Mouse (Mus musculus) embryonic facial prominence, embryonic 12.5 days (tissue): ENCODE results near the gene Gm20538. TPM values are rescaled to one million over a fixed set of nuclear protein-coding genes. Genes with fewer than 3 reads are reported as not detected.

Source experiments
- ATAC-seq: fragments of 200-750 bp; cut with Nextera tagmentation; 2 replicates; pipeline ENCODE4 v1.8.0; 2017; ENCODE audit not compliant: insufficient number of reproducible peaks, insufficient read depth, low FRiP score, low TSS enrichment
- H3K27ac ChIP-seq: fragments of 300-500 bp; sonication (generic); 2 replicates; pipeline ENCODE4 v1.5.1; 2016; ENCODE audit warnings: mild to moderate bottlenecking
- H3K27me3 ChIP-seq: fragments of 300-500 bp; sonication (generic); 2 replicates; pipeline ENCODE4 v1.6.1; 2016; ENCODE audit warnings: mild to moderate bottlenecking, moderate library complexity
- H3K36me3 ChIP-seq: fragments of 300-500 bp; sonication (generic); 2 replicates; pipeline ENCODE4 v1.6.1; 2016; ENCODE audit warnings: mild to moderate bottlenecking
- H3K4me1 ChIP-seq: fragments of 300-500 bp; sonication (generic); 2 replicates; pipeline ENCODE4 v1.6.1; 2016
- H3K4me2 ChIP-seq: fragments of 300-500 bp; sonication (generic); replicated peaks from 2 replicates; pipeline ENCODE4 v1.6.1; 2016; ENCODE audit warnings: mild to moderate bottlenecking, moderate library complexity
- H3K4me3 ChIP-seq: fragments of 300-500 bp; sonication (generic); 2 replicates; pipeline ENCODE4 v1.5.1; 2016; ENCODE audit warnings: mild to moderate bottlenecking
- H3K9ac ChIP-seq: fragments of 300-500 bp; sonication (generic); 2 replicates; pipeline ENCODE4 v1.6.1; 2016; ENCODE audit warnings: mild to moderate bottlenecking, moderate library complexity
- H3K9me3 ChIP-seq: fragments of 300-500 bp; sonication (generic); 2 replicates; pipeline ENCODE4 v1.6.1; 2016; ENCODE audit warnings: mild to moderate bottlenecking, moderate library complexity
- WGBS: fragments of 180-500 bp; shearing (Covaris S2); methylation state at CpG from one replicate; pipeline ENCODE4 v1.1.7; 2016; 5-methylcytosine and 5-hydroxymethylcytosine counted together
- polyA plus RNA-seq: library from polyadenylated mRNA; unstranded; fragments of >200 nt; fragmentation: Nextera tagmentation; extraction: Ambion mirVana; gene quantifications from 2 replicates; pipeline ENCODE4 v1.2.1, GENCODE M21; 2016

Gm20538 gene
- not detected in 2 replicates for polyA plus RNA-seq

GRCm38 (mm10) chr19:44552731-44553130, at the start of gene Gm20538:
TSS of gene Gm20538 (minus strand) at chr19:44552831.
- Histone ChIP-seq H3K27me3 (no peaks in the 10 kb centered on the region), H3K4me3 (no peak within 1 kb of the TSS), H3K27ac (no peak within 1 kb of the TSS), H3K4me2 (no peak within 1 kb of the TSS), H3K9ac (no peak within 1 kb of the TSS), H3K9me3 (no peaks in the 10 kb centered on the region), H3K4me1 (peaks cover 7% of the 10 kb centered on the region), H3K36me3 (peaks cover 57% of the 10 kb centered on the region)
- 95% methylated on average over 4 of the region's 4 CpGs for WGBS
- ATAC-seq, result no peak

DNA sequence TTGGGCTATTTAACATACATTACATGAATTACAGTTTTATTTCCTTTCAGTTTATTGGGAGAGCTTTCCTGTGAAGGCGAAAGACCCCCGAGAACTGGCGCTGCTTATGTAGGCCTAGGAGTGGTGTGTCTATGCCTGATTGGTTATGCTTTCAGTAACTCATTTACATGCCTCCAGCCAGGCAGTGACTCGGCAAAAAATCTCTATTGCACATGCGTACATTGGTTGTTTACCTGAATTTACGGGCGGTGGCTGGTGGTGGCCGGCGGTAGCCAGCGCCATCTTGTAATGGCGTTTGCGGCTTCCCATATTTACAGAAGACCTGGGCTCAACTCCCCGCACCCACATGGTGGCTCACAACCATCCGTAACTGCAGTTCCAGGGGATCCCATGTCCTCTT, 41.5 kb upstream of the Gm20538 start:
- no peak overlapping the region for H3K4me2 ChIP-seq
- no peaks in the 10 kb centered on the region for H3K36me3 ChIP-seq
- 94% methylated on average over 14 of the region's 14 CpGs for WGBS
- no peak for ATAC-seq
- 0 out of 2 replicates have a peak, but pooled peaks cover 4% of the 10 kb centered on the region for H3K4me1 ChIP-seq
- H3K27ac ChIP-seq, result no peak overlapping the region
- no peaks in the 10 kb centered on the region for H3K9me3 ChIP-seq
- H3K4me3 ChIP-seq, result no peak overlapping the region
- peaks cover 9% of the 10 kb centered on the region; the same call in 1 of the 2 replicates for H3K27me3 ChIP-seq
- no peak overlapping the region for H3K9ac ChIP-seq

- ATAC-seq, result no peak
- Histone ChIP-seq H3K4me3 (no peak overlapping the region), H3K4me1 (no peaks in the 10 kb centered on the region), H3K9ac (no peak overlapping the region), H3K36me3 (no peaks in the 10 kb centered on the region), H3K9me3 (no peaks in the 10 kb centered on the region), H3K4me2 (no peak overlapping the region), H3K27me3 (peaks cover 17% of the 10 kb centered on the region), H3K27ac (no peak overlapping the region)
- 75% methylated on average over 6 of the region's 6 CpGs for WGBS
Measured at GRCm38 (mm10) chr19:44591638-44592037, 39.0 kb upstream of the Gm20538 start.

DNA sequence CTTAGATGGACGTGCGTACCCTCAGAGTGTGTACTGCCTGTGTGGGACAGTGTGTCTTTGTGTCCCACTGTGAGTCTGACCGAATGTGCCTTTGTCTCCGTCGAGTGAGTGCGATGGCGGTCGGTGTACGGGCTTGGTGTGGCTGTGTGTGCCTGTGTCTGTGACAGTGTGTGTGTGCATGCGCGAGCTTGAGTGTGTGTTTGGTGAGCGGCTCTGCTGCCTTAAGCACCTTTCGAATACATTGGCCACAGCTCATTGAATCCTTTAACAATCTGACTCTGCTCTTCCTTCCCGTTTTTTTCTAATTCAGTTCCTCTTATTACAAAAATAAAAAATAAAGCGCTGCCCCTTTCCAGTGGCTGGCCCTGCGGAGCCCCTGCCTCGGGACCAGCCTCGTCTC, 38.4 kb upstream of the Gm20538 start:
- ATAC-seq, result no peak
- Histone ChIP-seq H3K36me3 (no peaks in the 10 kb centered on the region), H3K4me1 (no peaks in the 10 kb centered on the region), H3K4me2 (no peak overlapping the region), H3K4me3 (no peak overlapping the region), H3K9ac (no peak overlapping the region), H3K9me3 (no peaks in the 10 kb centered on the region), H3K27me3 (peaks cover 23% of the 10 kb centered on the region), H3K27ac (no peak overlapping the region)
- 84% methylated on average over 18 of the region's 18 CpGs for WGBS

- H3K4me3 ChIP-seq, result no peak overlapping the region
- no peak overlapping the region for H3K9ac ChIP-seq
- H3K4me1 ChIP-seq, result no peaks in the 10 kb centered on the region
- no peak for ATAC-seq
- no peaks in the 10 kb centered on the region for H3K36me3 ChIP-seq
- no peak overlapping the region for H3K4me2 ChIP-seq
- no peaks in the 10 kb centered on the region for H3K9me3 ChIP-seq
- WGBS, result 36% methylated on average over 7 of the region's 7 CpGs
- H3K27ac ChIP-seq, result no peak overlapping the region
- H3K27me3 ChIP-seq, result peaks cover 36% of the 10 kb centered on the region
Measured at GRCm38 (mm10) chr19:44589591-44590223, 37.1 kb upstream of the Gm20538 start.

DNA sequence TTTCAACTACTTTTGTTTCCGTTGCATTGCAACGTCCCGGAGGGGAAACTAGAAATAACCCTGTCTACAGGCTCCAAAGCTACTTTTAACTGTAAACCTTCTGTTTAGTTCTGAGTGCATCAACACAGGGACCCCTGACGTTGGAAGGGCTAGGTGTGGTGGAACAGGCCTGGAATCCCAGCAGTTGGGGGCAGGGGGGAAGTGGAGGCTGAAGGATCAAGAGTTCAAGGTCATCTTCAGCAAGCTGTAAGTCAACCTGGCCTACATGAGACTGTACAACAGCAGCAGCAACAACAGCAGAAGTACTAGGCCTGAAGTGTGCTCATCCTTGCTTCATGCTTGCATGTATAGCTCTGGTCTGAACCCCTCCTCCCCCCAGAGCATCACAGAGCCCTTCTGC, 35.4 kb upstream of the Gm20538 start:
- Histone ChIP-seq H3K27ac (no peak overlapping the region), H3K9ac (no peak overlapping the region), H3K36me3 (no peaks in the 10 kb centered on the region), H3K4me2 (no peak overlapping the region), H3K4me1 (no peaks in the 10 kb centered on the region), H3K9me3 (no peaks in the 10 kb centered on the region), H3K27me3 (peaks cover 37% of the 10 kb centered on the region), H3K4me3 (no peak overlapping the region)
- WGBS, result 37% methylated on average over 4 of the region's 4 CpGs
- no peak for ATAC-seq

GRCm38 (mm10) chr19:44582638-44583309, 30.1 kb upstream of the Gm20538 start:
- peak; percentile 71 for ATAC-seq
- no peaks in the 10 kb centered on the region for H3K4me1 ChIP-seq
- H3K4me2 ChIP-seq, result no peak overlapping the region
- no peak overlapping the region for H3K27ac ChIP-seq
- no peak overlapping the region for H3K4me3 ChIP-seq
- 31% methylated on average over 9 of the region's 9 CpGs for WGBS
- no peak overlapping the region for H3K9ac ChIP-seq
- peaks cover 29% of the 10 kb centered on the region for H3K27me3 ChIP-seq
- H3K9me3 ChIP-seq, result no peaks in the 10 kb centered on the region
- no peaks in the 10 kb centered on the region for H3K36me3 ChIP-seq

- H3K27me3 ChIP-seq, result peaks cover 25% of the 10 kb centered on the region
- H3K9ac ChIP-seq, result no peak overlapping the region
- H3K36me3 ChIP-seq, result no peaks in the 10 kb centered on the region
- ATAC-seq, result no peak
- H3K9me3 ChIP-seq, result no peaks in the 10 kb centered on the region
- H3K27ac ChIP-seq, result no peak overlapping the region
- no peak overlapping the region for H3K4me3 ChIP-seq
- WGBS, result 85% methylated on average over 10 of the region's 10 CpGs
- no peaks in the 10 kb centered on the region for H3K4me1 ChIP-seq
- no peak overlapping the region for H3K4me2 ChIP-seq
Measured at GRCm38 (mm10) chr19:44582103-44582502, 29.5 kb upstream of the Gm20538 start.

- H3K36me3 ChIP-seq, result peaks cover 25% of the 10 kb centered on the region
- H3K27ac ChIP-seq, result no peak overlapping the region
- H3K4me2 ChIP-seq, result no peak overlapping the region
- WGBS, result 68% methylated on average over 1 of the region's 1 CpGs
- no peaks in the 10 kb centered on the region for H3K4me1 ChIP-seq
- H3K9me3 ChIP-seq, result no peaks in the 10 kb centered on the region
- no peak for ATAC-seq
- H3K4me3 ChIP-seq, result no peak overlapping the region
- H3K27me3 ChIP-seq, result no peaks in the 10 kb centered on the region
- H3K9ac ChIP-seq, result no peak overlapping the region
Measured at GRCm38 (mm10) chr19:44578038-44578437, 25.4 kb upstream of the Gm20538 start.

- no peak overlapping the region for H3K9ac ChIP-seq
- ATAC-seq, result no peak
- WGBS, result 83% methylated on average over 7 of the region's 7 CpGs
- H3K4me1 ChIP-seq, result no peaks in the 10 kb centered on the region
- H3K36me3 ChIP-seq, result peaks cover 42% of the 10 kb centered on the region
- H3K4me2 ChIP-seq, result no peak overlapping the region
- H3K4me3 ChIP-seq, result no peak overlapping the region
- no peak overlapping the region for H3K27ac ChIP-seq
- no peaks in the 10 kb centered on the region for H3K9me3 ChIP-seq
- H3K27me3 ChIP-seq, result no peaks in the 10 kb centered on the region
Measured at GRCm38 (mm10) chr19:44576275-44576674, 23.6 kb upstream of the Gm20538 start.

- Histone ChIP-seq H3K4me1 (peaks cover 17% of the 10 kb centered on the region), H3K4me2 (no peak overlapping the region), H3K9ac (no peak overlapping the region), H3K9me3 (no peaks in the 10 kb centered on the region), H3K4me3 (no peak overlapping the region), H3K36me3 (peaks cover 76% of the 10 kb centered on the region), H3K27me3 (no peaks in the 10 kb centered on the region), H3K27ac (no peak overlapping the region)
- WGBS, result 87% methylated on average over 3 of the region's 3 CpGs
- ATAC-seq, result no peak
Measured at GRCm38 (mm10) chr19:44567763-44568162, 15.1 kb upstream of the Gm20538 start.

- H3K4me2 ChIP-seq, result peak overlapping the region; percentile 88
- ATAC-seq, result no peak
- H3K36me3 ChIP-seq, result peaks cover 40% of the 10 kb centered on the region
- no peaks in the 10 kb centered on the region for H3K27me3 ChIP-seq
- 92% methylated on average over 14 of the region's 14 CpGs for WGBS
- peaks cover 17% of the 10 kb centered on the region for H3K4me1 ChIP-seq
- H3K9ac ChIP-seq, result no peak overlapping the region
- no peaks in the 10 kb centered on the region for H3K9me3 ChIP-seq
- no peak overlapping the region for H3K27ac ChIP-seq
- H3K4me3 ChIP-seq, result peak overlapping the region; percentile 56; the same call in 1 of the 2 replicates
Measured at GRCm38 (mm10) chr19:44564006-44564405, 11.4 kb upstream of the Gm20538 start.
